In genomic region chr2:168573866-168574265, GRCm38 (mm10) we compare ENCODE assay signal across 11 mouse cellular contexts.
"Had no signal": no experiment of that assay in that cellular context is flagged by ENCODE, and none has a peak within 500 bp of the region (broad histone marks: within the 10 kb centered on the region; RNA-seq: fewer than 3 reads in every experiment).

No protein-coding gene starts in this region.

- H3K4me2 ChIP-seq: limb, embryonic 15.5 days; liver, embryonic 12.5 days; lung, embryonic 14.5 days; midbrain, embryonic 13.5 days had no signal

- ATAC-seq: liver, embryonic 12.5 days; midbrain, embryonic 13.5 days had no signal

- H3K9me3 ChIP-seq: limb, embryonic 15.5 days; liver, embryonic 12.5 days; midbrain, embryonic 13.5 days had no signal

- H3K4me3 ChIP-seq: left cerebral cortex, adult 2 months; limb, embryonic 15.5 days; liver, embryonic 12.5 days; midbrain, embryonic 13.5 days had no signal

- H3K9ac ChIP-seq: limb, embryonic 15.5 days; liver, embryonic 12.5 days; lung, embryonic 14.5 days; midbrain, embryonic 13.5 days had no signal

- H3K36me3 ChIP-seq: liver, embryonic 12.5 days; midbrain, embryonic 13.5 days had no signal

- DNase-seq: kidney, adult 8-10 months; kidney, postnatal 36 days; lung, embryonic 14.5 days; lung, postnatal 10 days; lung, postnatal 4 days; right cerebral cortex, postnatal 14 days; thymus, postnatal 4 days had no signal

- H3K27ac ChIP-seq: left cerebral cortex, adult 2 months; limb, embryonic 15.5 days; liver, embryonic 12.5 days; midbrain, embryonic 13.5 days had no signal

- H3K27me3 ChIP-seq: limb, embryonic 15.5 days; liver, embryonic 12.5 days had no signal
